Mouse (Mus musculus) embryo, embryonic 9.5 days (tissue): ENCODE data around the gene Npas3.

Experiments used
- DNase-seq: peaks from one replicate; pipeline ENCODE4 v3.0.0-alpha.2; 2017; ENCODE audit errors: extremely low spot score

The Npas3 gene

DNA sequence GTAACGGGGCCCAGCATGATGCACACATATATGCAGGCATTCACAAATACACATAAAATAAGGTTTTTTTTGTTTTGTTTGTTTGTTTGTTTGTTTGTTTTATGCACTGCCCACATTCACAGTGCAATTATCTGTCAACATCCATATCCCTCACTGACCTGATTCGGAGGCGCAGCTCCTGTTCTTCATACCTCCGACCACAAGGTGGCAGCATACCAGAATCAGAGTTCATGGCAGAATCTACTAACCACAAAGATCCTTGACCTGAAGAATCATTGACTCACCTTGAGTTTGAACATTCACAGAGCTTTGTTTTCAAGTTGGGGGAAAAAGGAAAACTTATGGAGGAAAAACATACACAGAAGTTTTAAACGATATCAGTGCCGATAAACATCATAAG is 743.9 kb downstream of the Npas3 start:
- DNase-seq, result no peak

DNA sequence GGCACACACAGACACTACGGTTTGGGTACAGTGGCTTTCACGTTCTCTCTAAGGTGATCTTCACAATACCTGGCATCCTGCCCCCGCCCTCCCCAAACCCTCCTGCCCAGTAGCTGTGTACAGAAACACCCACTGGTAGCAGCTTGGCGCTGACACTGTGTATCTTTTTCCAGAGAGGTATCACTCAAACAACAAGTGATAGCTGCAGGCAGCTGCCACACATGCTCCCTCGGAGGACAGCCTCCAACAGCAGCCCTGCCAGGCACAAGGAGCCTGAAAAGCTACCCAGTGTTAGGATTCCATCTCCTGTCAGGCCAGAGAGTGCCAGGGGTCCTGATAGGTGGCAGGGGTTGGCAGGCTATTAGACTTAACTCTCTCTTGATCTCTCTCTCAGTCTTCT is 747.2 kb downstream of the Npas3 start:
- DNase-seq, result no peak

DNA sequence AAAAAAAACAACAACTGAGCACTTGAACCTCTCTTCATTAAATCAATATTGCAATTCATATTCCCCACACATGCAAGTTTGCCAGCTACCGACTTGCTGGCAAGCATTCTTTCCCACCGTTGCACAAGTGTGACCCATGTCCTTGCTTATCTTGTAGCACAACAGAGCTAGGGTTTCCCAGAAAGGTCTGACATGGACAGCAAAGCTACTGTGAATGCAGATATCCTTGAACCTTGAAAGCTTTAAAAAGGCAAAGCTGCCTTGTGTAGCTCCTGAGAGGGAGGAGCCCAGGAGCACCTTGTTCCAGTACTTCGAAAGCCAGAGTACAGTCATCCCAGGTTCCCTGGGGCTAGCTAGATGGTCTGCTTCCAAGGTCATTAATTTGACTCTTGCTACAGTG is 748.7 kb downstream of the Npas3 start:
- DNase-seq, result no peak

DNA sequence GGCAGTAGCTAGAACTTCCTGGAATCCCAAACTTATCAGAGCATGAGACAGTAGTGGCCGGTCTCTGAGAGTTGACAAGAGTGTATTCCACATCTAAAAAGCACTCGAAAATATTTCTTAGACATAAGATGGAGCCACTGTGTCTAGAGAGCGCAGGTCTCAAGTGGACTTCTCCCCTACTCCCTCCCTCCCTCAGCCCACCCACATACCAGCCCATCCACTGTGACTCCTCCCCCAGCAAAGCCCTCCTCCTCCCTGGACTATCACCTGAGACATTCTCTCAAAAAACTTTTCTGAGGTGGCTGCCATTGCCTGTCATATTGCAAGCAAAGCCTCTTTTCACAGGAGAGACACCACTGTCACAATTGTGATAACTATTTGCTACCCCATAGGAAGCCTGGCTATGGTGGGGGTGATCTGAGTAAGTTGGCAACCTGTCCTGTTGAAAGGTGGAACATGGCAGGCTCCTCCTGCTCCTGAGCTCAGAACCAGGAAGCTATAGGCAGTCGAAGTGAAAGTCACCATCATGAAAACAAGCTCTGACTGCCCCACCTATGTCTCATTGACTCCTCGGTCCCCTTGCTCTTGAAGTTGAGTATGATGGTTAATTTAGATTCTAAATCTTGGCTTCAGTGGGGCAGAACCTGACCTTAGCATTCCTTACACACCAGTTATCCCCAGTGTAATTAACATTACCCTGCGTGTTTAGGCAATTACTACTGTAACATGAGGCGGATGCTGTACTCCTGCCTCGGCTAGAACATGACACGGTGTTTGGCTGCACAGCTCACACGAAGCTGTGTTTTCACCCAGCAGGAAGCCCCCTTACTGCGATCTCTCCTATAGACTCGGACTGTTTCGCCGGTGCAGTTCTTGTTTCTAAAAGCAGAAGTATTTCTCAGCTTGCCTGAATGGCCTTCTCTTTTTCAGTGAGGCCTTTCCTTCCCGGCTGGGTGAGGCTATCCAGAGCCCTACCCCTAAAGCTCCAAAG is 751.5 kb downstream of the Npas3 start:
- no peak for DNase-seq

DNA sequence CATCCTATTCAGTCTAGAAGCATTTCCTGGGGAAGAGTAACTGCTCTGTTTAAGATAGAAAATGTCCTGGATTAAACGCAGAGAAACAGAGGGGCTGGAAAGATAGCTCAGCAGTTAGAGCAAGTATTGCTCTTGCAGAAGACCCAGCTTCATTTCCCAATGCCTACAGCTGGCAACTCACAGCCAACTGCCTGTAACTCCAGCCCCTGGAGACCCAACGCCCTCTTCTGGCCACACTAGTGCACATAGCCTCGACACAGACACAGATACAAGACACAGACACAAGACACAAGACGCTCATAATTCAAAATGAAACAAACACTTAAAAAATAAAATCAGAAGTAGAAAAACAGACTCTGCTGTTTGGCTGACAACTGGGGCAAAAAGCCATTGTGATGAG is 754.0 kb downstream of the Npas3 start:
- no peak for DNase-seq

DNA sequence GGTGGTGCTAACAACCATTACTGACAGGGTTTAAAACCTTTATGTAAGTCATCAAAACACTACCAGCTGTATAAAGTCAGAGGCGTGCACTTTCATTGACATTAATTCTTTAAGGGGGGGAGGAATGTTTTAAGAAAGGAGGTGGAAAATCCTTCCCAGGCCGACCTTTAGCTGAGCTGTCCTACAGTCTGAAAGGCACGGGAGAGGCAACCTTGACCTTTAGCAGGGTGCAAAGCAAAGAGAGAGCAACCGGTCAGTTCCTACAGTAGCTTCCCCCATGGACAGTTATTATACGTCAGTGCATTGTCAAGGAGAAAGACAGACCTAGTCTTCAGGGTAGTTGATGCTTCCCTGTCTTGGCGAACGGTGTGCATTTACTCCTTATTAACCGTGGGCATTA is 756.1 kb downstream of the Npas3 start:
- no peak for DNase-seq

DNA sequence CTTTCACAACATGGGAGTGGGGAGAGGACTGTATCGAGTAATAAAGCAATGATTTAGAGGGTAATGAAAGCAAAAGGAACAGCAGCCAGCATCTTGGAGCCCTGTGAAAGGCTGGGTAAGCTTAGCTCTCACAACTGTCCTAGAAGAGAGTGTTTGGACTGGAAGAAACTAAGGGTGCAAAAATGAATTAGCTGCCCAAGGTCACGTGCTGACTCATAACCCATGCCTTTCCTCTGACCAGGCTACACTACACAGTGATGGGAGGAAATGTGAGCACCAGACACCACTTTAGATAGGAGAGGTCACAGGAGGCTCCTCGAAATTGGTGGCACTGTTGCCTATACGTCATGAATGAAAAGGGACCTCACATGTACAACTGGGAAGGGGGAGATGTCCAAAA is 757.1 kb downstream of the Npas3 start:
- no peak for DNase-seq

DNA sequence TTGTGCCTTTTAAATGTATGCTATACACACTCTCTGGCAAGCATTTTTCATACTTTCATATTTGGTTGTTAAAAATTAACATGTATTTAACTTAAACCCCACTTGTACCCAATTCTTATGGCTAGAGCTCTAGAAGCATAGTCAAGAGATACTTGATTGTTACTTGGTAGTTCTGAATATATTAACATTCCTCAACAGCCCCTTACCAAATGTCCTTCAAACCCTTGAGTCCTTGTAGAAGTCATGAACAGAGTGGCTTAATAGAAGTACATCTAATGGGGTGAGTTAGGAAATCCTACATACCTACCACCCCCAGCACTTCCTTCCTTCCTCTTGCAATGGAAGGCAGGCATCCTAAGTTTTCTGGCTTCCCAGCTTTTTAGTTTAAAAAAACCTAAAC is 766.8 kb downstream of the Npas3 start:
- DNase-seq, result no peak

DNA sequence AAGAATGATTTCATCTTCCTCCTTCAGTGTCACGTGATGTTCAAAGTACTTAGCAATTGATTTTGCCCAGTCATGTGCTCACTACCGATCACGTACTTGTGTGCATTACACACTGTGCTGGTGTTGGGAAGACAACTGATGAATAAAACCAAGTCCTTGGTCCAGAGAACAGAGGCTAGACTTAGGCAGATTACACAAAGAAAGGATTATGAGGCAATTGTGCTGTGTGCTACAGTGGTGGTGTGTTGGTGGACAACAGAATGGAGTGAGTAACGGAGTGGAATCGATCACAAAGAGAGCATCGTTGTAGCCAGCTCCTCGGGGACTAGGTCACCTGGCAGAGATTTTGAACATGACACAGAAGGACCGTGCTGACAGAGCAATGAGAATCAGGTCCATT is 769.5 kb downstream of the Npas3 start:
- DNase-seq, result no peak

DNA sequence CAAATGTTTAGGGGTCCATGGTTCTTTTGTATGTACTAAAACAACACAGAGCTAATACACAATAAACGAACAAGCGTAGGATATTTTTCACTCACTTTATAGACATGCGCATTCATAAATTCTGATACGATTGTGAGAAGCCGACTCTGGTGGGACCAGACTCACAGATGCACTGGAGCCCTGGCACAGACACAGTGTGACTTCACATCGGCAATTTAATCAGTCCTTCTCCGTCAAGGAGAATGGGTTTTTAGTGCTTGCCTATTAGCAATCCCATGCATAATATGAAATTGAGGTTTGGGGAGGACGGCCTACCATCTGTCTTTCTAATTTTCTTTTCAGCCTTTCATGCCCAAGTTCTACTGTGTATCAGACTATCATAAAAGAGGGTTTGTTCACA is 771.5 kb downstream of the Npas3 start:
- DNase-seq, result no peak

DNA sequence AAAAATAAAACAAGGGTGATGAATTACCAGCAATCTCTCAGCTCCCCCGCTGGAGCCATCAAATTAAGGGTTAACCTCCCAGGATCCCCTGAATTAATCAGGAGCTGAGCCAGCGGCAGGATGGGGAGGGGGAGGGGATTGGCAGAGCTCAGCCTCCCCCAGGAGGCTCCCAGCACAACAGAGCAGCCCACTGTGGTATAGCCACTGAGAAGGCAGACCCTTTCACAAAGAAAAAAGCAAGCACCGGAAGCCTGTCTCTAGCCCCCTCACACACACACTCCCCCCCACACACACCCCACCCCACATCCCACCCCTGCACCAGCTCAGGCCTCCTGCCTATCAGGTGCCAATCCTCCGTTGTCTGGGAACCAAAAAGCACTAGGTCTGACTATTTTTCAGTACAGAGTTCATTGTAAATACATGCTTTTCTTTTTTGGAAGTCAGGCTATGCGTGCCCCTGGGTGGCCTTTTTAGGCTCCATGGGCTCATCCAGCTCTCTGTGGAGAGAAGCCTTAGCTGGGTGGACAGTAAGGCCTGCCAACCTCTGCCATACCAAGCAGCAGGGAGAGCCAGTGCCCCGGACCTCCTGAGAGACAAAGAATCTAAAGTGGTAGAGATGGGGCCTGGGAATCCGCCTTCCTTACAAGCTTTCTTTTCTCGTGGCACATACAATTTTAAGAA is 786.3 kb downstream of the Npas3 start:
- peak; percentile 41 for DNase-seq

DNA sequence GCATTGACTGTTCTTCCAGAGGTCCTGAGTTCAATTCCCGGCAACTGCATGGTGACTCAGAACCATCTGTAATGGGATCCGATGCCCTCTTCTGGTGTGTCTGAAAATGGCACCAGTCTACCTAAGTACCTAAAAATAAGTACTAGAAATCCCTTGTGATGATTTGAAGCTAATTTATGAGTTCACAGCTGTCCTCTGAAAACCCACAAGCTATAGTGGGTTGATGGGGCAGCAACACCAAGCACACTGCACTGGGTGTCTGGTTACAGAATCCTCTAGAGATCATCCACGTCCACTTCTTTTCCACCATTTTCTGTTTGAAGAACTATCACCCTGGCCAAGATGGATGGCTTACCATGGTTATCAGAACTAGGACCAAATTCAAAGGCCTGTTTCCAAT is 789.1 kb downstream of the Npas3 start:
- no peak for DNase-seq

DNA sequence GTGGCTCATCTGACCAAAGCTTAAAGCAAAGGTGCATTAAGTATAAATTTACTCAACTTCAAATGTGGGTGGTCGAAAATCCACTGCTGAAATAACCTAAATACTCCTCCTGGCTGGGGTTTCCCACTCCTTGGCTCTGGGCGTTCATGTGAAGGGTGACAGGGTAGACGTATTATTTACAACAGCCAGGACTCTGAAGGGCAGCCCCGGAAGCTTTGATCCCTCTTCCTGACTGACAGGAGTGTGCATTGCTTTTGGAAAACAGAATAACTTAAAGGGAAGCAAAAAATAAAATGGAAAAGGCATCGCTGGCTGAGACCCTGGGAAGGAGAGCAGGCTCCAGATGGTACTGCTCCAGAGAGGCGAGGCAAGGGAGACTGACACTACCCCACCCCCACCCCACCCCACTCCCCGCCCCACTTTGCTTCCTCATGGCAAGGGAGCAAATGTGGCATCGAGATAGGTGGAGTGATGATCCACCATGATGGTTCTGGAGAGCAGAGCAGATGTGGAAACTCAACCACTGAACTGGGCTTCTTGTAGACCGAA is 794.6 kb downstream of the Npas3 start:
- no peak for DNase-seq

DNA sequence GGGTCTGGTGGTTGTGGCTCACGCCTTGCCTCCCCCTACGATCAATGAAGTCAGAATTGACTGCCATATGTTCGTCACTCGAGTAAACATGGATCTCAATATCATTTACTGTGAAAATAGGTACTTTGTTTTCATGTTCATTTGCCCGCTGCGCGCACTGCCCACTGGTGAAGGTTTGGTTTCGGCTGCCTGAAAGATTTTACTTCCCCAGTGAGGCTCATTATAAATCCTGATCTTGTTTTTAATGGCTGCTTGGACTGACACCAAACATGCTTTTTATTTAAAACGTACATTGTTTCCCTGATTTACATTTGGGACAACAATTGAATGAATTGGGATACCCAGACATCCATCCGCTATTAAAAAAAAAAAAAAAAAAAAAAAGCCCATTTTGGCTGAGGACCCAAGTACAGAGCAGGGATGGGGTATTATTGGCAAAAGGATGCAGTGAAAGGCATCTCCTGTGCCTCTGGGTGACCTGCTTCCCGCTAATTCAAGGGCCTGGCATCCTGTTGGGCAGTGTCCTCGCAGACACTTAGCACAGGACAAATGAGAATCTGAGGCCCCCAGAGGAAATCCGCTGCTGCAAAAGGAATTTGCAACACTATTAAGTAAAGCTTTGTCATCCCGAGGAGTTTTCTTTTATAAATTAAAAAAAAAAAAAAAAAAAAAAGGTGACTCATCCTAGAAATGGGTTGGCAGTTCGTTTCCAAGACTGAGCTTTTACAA is 796.3 kb downstream of the Npas3 start:
- DNase-seq, result no peak

DNA sequence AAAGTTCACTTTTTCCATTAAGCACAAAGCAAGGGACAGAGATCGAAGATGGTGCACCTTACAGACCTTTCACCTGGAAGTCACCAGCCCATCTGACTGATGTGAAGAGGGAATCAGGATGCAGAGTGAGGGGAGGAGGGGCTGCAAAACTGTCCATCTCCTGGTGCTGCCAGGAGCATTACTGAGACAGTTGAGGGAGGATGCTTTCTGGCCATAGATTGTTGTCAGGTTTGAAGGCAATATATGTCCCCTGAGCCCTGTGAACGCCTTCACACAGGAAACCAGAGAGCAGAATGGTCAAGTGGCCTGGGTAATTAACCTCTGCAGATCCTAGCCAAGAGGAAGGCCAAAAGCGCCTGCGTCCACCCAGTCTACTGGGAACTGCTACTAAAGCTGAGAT is 796.9 kb downstream of the Npas3 start:
- DNase-seq, result no peak

DNA sequence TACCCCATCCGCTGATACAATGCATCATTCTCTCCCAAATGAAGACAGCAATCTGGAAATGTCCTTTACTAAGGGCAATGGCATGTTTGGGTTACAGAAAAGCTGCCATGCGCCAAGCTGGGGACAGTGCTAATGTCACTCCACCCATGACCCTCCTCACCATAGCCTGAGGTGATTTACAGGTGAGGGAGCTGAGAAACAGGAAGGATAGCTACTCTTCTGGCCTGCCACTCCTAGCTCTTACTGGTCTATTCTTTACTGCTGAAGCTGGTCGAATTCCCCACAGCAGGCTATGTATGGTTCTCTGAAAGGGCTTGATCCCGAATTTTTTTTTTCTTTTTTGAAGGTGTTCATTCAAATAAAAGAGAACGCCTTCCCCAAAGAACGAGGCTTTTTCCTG is 798.3 kb downstream of the Npas3 start:
- DNase-seq, result no peak

DNA sequence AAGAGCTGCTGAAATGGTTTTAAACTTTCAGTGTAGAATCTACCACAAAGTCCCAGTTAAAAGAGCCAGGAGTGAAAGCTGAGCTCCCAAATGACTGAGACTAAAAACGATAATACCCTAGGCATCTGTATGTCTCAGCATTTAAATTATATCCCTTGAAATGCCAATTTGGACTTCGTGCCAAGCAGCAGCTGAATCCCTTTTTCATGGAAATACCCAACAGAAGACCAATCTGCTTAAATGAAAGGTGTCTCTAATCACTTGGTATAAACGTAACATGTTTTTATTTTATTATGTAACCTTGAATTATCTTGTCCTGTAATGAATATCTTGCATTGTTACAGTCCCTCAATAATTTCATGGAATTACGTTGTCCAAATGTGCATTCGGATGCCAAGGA is 799.6 kb downstream of the Npas3 start:
- no peak for DNase-seq

DNA sequence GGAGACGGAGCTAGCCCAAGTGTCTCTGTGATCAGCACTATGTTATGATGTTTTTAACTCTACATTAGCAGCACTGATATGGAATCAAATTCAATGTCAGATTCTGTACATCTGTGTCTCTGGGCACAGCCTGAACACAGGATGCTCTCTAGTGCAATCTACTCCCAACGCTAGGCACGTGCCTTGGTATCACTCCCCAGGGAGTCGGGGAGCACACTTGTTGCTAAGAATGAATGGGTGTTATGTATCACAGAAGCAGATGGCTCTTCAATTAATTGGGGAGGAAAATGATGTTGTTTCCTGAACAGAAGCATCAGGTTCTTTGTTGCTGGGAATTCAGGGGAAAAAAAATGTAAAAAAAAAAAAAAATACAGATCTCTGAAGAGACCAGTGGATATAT is 801.4 kb downstream of the Npas3 start:
- DNase-seq, result no peak

DNA sequence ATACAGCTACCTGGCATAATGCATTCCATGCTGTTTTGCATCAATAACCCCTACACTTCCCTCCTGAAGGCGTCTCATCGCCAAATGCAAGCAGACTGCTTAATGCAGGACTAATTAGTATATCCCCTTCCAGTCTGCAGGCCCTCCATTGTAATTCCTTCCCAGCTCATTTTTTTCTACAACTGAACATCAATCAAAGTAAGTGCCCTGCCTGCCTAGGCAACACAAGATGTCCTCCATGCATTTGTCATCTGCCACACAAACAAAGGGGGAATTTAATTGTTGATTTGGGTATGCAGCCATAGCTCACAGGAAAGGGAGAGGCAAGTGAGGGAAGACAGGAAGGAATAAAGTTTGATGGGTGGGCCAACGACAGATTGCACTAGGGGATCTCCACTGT is 804.5 kb downstream of the Npas3 start:
- peak; percentile 30 for DNase-seq

DNA sequence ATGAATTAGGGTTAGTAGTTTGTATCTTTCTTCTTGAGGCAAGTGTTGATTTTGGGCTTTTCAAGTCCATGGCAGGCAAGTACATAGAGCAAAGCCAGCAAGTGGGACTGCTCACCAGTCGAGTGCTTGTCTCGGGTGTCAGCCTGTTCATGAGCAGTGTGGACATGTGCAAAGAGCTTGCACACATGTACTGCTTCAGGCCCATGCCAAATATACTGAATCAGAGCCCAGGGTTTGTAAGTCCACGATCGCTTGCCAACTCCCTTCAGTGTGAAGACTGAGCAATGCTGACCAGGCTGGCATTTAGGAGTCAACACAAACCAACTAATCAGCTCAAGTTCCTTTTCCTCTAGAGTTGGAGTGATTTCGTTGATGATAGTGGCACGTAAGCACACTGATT is 805.1 kb downstream of the Npas3 start:
- no peak for DNase-seq

DNA sequence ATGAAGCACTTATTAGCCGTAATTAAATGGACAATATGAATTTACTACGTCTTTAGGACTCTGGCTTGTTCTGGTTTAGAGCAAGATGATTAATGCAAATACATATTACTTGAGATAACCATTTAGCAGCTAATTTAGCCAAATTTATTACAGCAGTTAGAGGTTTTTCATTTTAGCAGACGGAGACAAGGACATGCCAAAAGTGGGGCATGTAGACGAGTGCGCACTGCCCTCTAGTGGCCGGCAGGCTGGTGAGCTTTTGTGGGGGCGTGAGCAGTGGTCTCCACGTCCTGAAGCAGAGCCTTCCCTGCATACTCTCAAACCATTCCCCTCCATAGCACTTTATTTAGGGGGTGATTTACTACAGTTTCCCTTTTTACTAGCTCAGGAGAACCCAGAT is 812.3 kb downstream of the Npas3 start:
- peak; percentile 86 for DNase-seq

DNA sequence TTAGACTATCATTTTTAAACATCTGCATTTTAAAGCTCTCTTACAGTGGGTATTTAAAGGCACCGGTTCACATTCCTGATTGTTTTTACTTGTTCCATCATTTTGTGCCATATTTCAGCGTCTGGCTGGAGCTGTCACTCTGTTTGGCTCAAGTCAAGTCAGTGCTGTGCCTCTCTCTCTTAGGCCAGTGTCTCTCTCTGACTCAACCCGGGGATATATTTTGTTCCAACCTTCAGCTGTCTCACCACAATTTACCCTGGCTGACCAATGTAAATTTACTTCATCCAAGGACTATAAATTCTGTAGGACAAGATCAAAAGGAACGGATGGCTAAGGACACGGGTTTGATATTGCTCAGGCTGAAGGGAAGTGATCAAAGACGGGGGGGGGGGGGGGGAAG is 812.7 kb downstream of the Npas3 start:
- no peak for DNase-seq
